Mouse (Mus musculus) embryonic fibroblast, embryonic 13.5 days (primary cell): ENCODE results near the gene Wfdc9.
A peak's percentile ranks its signal among the peaks of the same experiment; 100 is the strongest.

Experiments
- CTCF ChIP-seq: IDR thresholded peaks from 2 replicates; pipeline ENCODE4 v1.5.1; 2011; ENCODE audit warnings: mild to moderate bottlenecking, control low read depth, low read length, moderate library complexity, borderline replicate concordance; ENCODE audit not compliant: insufficient read depth
- POLR2A ChIP-seq: IDR thresholded peaks from 2 replicates; pipeline ENCODE4 v1.6.1; 2011; ENCODE audit warnings: low read depth, mild to moderate bottlenecking, control low read depth, low read length, moderate library complexity

GRCm38 (mm10) chr2:164655858-164656257 lies 525 bp downstream of the Wfdc9 start, which contains the start of gene Wfdc10:
- TF ChIP-seq POLR2A (no peak), CTCF (peak; percentile 56; the same call in 1 of the 2 replicates)
